Mouse (Mus musculus) liver (tissue): ENCODE measurements at regions not wholly inside any gene's neighbourhood (a gene's known extent, or its start where the extent isn't known, plus 50 kb on each side); places are given as distances from the start of the nearest gene placed in this dataset.

Experiments used
- DNase-seq: peaks from one replicate; pipeline ENCODE4 v3.0.0-alpha.2; 2020; ENCODE audit warnings: mixed read lengths

DNA sequence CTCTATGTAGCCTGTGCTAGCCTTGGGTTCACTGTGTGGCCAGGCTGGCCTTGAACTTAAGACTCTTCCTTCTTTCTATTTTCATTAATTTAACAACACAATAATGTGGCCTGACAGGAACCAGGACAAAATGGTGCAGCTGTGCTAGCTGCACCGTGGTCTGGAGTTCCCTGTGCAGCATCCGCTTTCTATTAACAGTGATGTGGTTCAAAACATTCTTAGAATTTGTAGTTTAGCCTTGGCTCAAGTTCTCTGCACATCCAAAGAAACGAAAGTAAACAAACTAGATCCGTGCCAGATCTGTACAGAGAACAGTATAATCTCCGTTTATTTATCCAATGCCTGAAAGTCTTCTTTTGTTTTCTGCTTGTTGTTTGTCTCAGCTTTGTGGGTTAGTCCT lies 88.5 kb downstream of the Irx1 start:
- no peak for DNase-seq

DNA sequence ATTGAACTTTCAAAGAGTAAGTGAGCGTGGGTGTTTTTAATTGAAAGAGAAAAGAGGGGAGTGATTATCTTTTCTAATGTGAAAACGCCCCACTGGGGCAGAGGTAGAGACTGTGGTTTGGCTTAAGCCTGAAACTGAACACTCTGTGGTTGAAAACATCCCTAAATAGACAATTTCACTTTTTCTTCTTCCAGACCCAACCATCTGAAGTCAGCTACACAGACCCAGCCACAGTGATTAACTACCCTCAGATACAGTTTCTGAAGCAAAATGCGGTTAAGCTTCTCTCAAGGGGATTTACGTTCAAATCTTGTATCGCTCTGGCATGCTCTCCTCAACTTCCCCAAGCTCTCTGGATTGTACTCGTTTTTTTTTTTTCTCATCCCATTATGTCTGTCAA lies 94.8 kb downstream of the Irx1 start:
- DNase-seq, result no peak

DNA sequence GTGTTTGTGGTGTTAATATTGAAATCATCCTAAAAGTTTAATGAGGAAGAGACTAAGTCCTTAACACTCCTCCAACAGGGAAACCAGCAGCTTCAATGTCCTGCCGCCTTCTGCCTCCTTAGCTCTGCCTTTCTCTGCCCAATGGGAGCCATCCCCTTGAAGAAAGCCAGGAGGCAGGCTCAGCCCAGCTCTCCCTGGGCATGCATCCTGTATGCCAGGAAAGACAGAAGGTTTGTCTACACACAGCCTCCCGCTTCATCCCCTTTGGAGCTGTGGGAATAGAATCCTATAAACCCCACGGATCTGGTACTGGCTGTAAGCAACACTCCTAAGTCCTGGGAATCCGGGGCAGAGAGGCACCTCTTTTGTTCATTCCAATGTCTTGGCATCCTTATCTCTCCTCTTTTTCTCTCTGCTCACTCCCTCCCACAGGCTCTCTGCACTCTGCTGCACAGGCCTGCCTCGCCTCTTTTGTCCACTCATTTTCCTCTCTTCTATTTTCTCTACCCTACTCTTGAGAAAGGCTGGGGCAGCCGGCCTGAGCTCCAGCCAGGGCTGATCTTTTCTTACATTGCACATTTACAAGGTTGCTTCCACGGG lies 110.0 kb downstream of the Irx1 start:
- no peak for DNase-seq

DNA sequence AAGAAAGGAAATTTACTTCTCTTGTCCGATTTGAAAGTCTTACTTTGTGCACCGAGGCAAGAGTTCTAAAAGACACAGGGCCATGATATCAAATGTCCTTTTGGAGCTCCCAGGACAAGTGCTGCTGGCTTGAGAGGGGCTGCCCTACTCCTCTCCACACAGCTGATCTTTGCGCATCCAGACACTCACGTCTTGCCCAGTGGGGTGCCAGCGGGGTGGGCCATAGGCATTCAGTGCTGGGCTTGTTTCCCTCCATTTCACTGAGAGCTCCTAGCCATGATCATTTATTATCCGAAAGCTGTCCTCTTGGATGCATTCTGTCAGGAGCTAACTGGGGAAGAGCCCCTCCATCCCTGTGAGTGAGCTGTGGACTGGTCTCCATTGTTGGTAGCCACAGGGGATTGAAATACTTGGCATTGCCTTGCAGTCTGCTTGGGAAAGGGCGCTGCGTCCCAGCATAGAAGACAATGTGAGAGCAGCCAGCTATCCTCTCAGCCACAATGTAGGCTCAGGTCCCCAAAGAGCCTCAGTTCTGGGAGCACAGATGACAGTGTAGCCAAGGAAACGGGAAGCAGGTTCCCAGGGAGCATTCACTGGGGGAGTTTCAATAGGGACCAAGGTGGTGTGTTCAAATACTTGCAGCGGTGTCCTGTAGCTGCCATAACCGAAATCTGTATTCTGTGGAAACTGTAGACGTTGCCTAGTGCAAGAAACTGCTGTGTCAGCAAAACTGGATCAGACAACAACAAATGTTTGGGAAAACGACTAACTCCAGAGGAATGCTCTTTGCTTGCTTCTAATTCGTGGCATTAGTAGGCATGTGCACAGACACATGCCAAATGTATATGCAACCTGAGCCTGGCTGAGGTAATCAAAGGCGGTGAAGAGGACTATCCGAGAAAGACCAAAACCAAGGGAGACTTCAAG lies 159.2 kb downstream of the Irx1 start:
- DNase-seq, result no peak

DNA sequence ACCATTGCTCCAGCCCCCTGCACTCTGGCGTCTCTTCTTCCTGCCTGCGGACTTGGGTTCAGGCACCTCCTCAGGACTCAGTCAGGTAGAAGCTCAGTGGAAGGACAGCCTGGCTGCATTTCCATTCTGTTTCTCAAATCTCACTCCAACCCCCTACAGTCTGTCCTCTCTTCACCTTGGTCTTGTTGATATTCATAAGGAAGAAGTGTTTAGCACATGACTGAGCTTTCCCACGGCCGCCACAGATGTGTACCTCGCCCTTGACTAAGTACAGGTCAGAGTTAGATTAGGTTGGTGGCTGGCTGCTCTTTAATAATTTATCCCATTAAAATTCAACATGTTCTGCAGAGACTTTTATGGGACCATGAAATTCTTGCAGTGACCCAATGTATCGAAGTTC lies 165.2 kb downstream of the Irx1 start:
- DNase-seq, result no peak

DNA sequence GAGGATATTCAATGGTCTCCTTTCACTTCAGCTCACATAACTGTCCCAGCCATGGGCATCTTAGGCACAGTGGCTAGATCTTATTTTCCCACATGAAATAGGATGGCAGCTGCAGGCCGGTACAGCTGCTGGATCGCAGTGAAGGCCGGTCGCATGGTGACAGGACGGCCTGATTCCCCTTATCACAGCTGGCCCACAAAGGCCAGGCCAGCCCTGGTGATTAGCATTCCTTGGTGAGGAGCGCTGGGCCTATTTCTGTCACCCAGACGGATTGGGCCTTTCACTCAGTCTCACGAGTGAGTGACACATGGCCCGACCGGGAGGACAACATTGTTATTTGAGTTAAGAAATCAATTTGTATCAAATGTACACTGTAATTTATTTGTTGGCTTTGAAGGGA lies 178.8 kb downstream of the Irx1 start:
- DNase-seq, result no peak

DNA sequence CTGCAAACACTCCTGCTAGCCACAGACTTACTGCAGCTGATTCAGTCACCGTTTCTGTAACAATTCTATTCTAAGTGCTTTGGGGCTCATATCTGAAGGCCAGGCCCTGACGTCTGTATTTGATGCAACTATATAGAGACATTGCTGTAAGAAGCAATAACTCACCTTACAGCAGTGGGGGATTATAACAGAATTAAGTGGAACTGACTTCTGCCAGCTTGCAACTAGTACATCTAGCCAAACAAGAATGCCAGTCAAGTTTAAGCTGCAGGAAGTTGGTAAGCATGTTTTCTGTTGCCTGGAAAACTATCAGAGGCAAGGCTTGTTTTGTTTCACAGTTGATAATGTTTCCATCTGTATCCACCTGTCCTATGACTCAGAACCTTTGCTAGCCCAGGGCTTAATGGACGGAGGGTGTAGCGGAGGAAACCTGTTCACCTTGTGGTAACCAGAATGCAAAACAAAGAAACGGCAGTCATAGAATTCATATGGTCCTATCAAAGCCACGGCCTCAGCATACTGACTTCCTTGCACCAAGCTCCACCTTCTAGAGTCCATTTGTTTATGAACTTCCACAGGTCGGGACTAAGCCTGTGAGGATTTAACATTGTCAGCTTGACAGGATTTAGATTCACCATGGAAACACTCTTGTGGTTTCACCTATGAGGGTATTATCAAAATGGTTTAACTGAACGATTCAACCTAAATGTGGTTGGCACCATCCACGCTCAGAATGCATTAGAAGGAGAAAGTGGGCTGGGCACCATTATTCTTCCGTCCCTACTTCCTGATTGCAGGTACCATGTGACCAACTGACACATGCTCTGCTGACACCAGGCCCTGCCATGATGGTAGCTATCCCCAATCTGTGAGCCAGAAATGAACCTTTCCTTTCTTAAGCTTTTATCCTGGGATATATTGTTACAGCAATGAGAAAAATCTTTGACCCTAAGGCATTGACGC lies 216.2 kb downstream of the Irx1 start:
- DNase-seq, result no peak

DNA sequence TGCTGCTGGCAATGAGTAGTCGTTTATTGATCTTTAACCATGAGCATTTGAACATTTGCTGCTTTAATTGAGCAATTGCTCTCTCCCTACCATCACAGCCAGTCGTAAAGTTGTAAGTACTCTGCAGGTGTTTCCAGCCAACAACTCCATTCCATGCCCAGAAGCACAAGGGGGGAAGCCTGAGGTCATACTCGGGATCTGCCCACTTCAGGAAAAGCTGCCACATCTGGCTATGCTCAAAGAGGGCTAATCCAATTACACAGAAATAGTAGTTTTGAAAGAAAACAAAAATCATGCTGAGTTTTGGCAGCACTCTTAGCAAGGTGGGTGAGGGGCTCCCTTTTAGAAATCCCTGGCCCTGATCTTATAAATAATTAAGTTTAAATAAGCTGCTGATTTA lies 217.0 kb downstream of the Irx1 start:
- DNase-seq, result no peak

DNA sequence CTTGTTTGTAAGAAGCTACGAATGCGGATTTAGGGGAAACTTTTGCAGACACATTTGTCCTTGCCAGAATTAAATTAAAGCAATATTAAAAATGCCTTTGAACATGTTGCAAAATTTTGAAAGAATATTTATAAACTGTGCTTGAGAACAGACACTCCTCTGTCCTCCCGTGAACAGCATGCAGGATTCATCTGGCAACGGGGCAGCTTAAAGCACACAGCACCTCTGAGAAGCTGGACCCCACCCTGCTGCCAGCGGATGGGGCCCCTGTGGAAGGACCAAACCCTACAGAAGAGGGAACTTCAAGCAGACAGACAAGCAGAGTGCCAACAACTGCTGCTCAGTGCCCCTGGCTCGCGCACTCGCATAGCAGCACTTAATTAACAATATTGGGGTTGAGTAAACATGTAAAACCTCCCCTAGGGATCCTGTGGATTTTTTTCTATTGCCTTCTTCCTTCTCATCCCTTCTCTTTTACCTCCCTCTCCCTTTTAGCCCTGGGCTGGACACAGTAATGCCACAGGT lies 226.6 kb downstream of the Irx1 start:
- DNase-seq, result no peak

DNA sequence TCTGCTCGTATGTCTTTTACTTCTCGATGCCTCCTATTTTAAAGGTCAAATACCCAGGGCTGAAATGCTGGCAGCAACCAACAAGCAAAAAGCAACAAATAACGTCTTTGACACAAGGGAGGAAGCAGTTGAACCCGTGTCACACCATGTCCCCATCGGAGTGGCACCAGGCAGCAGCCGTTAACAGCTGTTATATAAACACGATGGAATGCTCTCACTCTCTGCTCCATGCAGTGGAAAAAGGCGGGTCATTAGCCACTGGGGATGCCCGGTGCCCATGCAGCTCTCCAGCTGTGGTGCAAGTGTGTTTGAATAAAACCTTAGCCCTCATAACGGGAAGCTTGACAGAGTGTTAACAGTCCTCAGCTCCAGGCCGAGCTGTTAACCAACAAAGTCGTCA lies 229.3 kb downstream of the Irx1 start:
- no peak for DNase-seq

DNA sequence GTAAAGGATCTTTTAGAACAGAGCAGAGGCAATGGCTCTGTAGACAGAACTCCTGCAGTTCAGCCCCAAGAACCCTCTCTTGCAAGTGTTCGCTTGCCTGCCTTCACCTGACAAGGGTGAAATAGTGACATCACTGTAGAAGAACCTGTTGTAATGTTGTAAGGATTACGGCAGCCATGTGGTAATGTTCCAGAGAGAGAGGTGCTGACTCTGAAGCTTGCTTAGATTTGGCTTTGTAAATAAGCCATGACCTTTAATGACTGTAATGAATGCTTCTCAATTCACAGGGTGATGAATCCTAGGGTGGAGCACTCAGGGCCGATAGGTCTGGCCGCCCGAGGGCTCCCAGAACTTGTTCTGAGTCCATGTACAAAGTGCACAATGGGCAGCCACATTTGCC lies 230.2 kb downstream of the Irx1 start:
- DNase-seq, result no peak

DNA sequence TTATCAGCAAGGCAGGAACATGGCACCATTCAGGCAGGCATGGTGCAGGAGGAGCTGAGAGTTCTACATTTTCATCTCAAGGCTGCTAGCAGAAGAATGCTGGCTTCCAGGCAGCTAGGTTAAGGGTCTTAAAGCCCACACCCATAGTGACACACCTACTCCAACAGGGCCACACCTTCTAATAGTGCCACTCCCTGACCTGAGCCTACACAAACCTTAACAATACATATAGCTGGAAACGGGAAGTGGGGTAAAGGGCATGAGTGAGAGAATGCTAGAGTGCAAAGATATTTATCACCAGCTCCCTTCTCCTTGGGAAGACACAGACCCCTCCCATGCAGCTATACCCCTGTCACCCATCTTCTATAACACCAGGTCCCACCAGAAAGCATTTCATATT lies 230.6 kb downstream of the Irx1 start:
- no peak for DNase-seq

DNA sequence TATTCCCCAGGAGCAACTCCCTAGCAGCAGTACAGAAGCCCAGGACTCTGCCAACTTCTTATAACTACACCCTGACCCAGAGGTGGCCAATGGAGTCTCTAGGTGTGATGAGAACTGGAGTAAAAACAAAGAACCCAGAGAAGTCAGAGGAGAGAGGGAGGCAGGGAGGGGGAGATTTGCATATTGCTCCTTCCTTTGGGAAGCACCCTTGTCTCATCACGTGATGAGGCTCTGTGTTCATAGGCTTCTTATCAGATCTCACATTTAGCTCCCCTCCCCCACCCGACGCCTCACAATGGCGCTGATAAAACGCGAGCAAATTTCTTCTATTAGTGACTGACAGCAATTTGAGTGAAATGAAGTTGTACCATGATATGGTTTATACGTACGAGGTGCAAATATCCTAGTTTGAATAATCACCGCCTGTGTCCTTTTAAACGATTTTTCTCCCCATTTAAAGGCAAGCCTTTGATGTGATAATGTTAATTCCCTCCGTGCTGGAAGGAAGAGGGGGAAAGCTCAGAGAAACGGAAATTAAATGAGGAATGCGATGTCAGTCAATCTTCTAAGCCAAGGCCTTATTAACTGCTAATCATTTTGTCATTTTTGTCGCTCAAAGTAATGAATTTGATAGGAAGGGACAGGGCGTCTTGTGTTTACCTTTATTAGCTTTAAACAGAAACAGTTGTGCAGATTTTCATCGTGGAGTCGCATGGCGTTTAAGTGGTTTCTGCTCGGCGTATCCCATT lies 273.3 kb downstream of the Irx1 start:
- no peak for DNase-seq

DNA sequence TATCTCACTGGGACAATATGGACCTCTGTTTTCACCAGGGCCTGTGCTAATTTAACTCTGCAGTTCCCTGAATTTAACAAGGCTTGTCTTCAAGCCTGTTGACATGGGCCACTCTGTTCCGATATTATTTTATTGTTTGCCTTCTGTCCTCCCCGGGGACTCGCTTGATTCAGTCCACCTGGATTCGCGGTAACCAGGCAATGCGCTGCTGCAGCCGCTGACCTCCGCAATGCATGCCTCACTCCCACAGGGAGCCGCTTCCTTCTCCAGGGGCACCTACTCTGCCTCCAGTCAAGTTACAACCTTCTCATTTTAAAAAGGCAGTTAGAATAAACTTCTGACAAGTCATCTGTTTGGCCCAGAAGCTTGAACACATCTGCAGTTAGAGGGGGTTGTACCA lies 274.3 kb downstream of the Irx1 start:
- no peak for DNase-seq

DNA sequence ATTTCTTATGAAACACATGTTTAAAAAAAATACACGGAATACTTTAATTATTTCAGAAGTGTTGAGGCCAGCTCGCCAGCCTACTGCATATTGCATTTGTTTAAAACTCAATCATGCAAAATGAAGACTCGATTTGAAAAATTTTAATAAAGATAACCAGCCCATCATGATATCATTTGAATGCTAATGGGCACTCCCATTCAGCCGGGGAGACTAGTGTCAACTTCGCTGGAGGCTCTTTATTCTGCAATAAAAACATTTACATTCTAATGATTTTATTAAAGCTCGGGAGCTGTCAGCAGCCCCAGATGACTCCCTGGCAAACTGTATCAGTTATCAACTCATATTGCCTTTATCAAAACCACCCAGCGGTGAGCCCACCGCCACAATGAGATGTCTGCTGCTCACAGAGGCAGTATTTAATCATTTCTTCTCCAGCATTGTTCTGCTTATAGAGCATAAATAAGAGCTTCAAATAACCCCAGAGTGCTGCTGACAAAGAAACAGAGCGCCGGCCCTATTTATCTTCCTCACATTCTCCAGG lies 287.4 kb downstream of the Irx1 start:
- DNase-seq, result no peak

DNA sequence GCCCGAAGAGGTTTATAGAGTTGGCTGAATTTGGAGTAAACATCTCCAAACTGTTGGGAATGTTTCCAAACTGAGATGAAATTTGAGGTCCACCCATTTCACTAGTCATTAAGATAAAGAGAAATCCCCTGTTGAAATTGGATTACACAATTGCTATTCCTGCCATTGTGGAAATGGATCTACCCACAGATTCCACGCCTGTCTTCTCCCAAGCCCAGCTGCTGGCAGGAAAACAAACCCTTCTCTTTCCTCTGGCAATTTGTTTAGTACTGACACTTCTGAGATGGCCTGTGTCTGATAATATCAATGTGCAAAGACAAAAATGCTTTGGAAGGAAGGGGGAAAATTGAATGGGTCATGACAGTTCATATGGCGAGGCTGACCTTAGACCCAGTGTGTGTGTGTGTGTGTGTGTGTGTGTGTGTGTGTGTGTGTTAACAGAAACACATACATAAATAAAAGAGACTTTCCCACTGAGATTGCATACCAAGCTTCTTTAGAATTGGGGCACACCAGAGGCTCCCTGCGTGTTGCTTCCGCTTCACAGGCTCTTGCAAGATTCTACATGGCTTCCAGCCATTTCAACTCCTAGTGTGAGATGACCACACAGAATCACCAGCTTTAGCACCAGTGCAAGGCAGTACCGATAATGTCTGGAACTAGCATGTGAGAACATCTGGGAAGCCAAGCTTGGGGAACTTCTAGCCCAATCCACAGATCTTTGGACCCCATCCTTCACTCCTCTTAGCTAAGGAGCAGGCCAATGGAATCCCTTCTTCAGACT lies 293.4 kb downstream of the Irx1 start:
- no peak for DNase-seq

DNA sequence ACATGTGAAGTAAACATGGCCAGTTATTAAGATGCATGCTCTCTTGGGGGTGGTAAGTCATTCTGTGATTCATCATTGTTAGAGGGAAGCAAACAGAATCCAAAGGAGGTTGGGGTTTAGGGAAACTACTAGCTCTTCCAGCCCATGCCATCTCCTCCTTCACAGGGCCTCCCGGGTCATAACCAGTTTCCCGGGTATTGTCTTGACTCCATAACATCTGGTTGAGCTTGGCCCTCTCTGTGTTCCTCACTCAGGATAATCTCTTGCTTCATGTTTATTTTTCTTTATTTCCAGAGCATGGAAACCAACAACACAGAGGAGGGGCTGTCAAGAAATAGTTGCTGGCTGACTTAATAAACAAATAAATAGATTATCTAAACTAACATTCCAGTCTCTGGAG lies 295.3 kb downstream of the Irx1 start:
- DNase-seq, result no peak

DNA sequence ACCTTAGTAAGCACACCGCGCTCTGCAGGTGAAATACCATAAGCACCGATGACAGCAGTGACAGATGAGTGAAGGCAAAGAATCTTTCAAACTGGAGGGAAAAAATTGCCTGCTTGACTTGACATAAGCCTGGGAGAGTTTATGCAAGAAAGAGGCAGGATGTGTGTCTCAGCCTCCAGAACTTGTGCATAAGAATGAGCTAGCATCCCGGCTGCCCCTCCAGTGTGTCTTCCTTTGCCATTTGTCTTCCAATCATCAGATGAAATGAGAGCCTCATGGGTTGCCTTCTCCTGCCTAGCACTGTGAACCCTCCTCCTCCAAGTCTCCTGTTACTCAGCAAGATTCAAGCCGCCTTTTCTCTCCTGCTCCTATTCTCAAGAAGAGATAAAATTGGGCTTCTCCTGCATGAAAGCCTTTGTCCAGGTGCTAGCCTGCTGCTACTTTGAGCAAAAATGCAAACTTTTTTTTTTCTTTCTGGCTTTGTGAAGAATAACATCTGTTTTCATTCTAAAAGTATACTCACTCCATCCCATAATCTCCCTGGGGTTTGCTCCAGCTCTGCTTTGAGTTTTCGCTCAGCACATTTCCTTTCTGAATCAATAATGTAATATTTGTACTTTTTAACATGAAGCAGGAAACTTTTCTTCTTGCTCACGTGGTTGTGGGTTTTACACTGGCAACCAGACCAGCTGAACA lies 298.2 kb downstream of the Irx1 start:
- no peak for DNase-seq

DNA sequence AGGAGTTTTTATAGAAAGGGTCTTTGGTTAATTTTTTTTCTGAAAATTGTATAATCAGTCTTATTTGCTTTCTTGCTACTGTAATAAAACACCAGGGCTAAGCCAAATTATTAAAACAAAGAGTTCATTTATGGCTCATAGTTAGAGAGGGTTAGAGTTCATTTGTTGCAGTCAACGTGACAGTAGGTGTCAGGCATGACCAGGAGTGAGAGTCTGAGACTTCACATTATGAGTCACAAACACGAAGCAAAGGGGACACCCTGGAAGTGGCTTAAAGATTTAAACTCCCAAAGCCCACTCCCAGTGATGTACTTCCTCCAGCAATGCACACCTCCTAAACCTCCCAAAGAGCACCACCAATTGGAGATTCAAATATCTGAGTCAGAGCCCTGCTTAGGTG lies 305.6 kb downstream of the Irx1 start:
- no peak for DNase-seq

DNA sequence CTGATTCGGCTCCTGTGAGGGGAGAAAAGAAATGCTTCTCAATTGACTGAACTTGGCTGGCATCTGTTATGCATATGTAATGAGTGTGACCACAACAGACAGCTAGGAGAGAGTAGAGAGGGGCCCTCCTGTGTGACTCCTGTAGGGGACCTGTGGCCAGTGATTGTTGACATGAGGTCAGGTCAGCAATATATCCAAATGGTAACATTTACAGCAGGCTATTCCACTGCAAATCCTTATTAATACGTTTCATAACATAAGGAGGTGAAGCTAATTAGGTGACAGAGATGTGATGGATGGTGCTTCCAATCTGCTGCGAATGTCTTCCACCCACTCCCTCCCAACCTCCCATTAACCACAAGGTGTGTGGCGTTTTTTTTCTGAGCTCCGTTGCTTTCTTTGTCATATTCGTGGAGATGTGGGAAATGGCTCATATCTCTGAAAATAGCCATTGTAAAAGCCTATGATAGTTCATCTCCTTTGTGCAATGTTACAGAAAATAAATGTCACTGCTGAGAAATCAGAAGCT lies 309.5 kb downstream of the Irx1 start:
- no peak for DNase-seq
